Mouse (Mus musculus) myocyte (in vitro differentiated cells): ENCODE measurements around the gene Atxn1l.

Source experiments
- E2F4 ChIP-seq: IDR thresholded peaks from one replicate; pipeline ENCODE4 v1.6.1; 2011; ENCODE audit warnings: mild to moderate bottlenecking, control low read depth, moderate library complexity; ENCODE audit not compliant: insufficient read depth
- MAX ChIP-seq: IDR thresholded peaks from one replicate; pipeline ENCODE4 v1.6.1; 2011; ENCODE audit warnings: low read depth, mild to moderate bottlenecking, control low read depth
- MYOG ChIP-seq, 3 experiments: IDR thresholded peaks; one replicate each; pipeline ENCODE4 v1.6.1; 2011; ENCODE audit warnings: control low read depth in 2 of 3, low read depth in 2 of 3, mild to moderate bottlenecking in 2 of 3; ENCODE audit not compliant: insufficient read length in 2 of 3, control insufficient read depth in 1 of 3, insufficient read depth in 1 of 3
- POLR2A ChIP-seq: IDR thresholded peaks from one replicate; pipeline ENCODE4 v1.6.1; 2011; ENCODE audit warnings: low read depth, mild to moderate bottlenecking, control low read depth, moderate library complexity; ENCODE audit not compliant: insufficient read length

DNA sequence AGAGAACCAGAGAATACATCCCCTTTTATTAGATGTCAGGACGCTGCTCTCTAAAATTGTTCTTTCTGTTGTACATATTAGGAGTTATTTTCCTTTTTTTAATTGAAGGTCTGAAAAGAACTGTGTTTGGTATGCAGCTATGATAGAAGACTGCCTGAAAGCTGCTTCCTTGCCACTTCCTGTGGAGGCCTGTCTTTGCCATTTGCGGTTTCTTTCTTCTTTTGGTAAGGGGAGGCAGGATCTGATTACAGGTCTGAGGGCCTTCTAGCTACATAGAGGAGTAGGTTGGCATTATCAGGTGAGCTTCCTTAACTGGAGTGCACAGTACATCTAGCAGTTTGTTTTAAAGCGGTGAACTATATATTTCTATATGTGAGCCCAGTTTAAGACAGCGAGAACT is 29.6 kb downstream of the Atxn1l start:
- TF ChIP-seq MAX: no peak
- TF ChIP-seq POLR2A: no peak
- no peak for TF ChIP-seq E2F4
- TF ChIP-seq MYOG (IDR thresholded peaks at IDR 0.05; ENCODE audit: control insufficient read depth in 1 of 3, insufficient read depth in 1 of 3, insufficient read length in 2 of 3, low read depth in 2 of 3): no peak
